Mouse (Mus musculus) stomach, postnatal 0 days (tissue): ENCODE measurements around the gene Mall. TPM values are rescaled to one million over a fixed set of nuclear protein-coding genes. Genes with fewer than 3 reads are reported as not detected.

Experiments
- ATAC-seq: fragments of 200-750 bp; cut with Nextera tagmentation; 2 replicates; pipeline ENCODE4 v1.8.0; 2017; ENCODE audit not compliant: low FRiP score, low TSS enrichment
- DNase-seq: peaks from one replicate; pipeline ENCODE4 v3.0.0-alpha.2; 2016; ENCODE audit warnings: low spot score
- H3K27ac ChIP-seq: fragments of 300-500 bp; sonication (generic); replicated peaks from 2 replicates; pipeline ENCODE4 v1.5.1; 2014; ENCODE audit warnings: mild to moderate bottlenecking, control low read depth
- H3K27me3 ChIP-seq: fragments of 300-500 bp; sonication (generic); 2 replicates; pipeline ENCODE4 v1.6.1; 2014; ENCODE audit warnings: low read length; ENCODE audit not compliant: control insufficient read depth, insufficient read depth
- H3K36me3 ChIP-seq: fragments of 300-500 bp; sonication (generic); 2 replicates; pipeline ENCODE4 v1.6.1; 2014; ENCODE audit warnings: low read length, mixed read lengths; ENCODE audit not compliant: control insufficient read depth, insufficient read depth
- H3K4me1 ChIP-seq: fragments of 300-500 bp; sonication (generic); replicated peaks from 2 replicates; pipeline ENCODE4 v1.6.1; 2014; ENCODE audit warnings: antibody characterized with exemption; ENCODE audit not compliant: control insufficient read depth, insufficient read depth
- H3K4me2 ChIP-seq: fragments of 300-500 bp; sonication (generic); replicated peaks from 2 replicates; pipeline ENCODE4 v1.6.1; 2014; ENCODE audit warnings: low read depth, mild to moderate bottlenecking, control low read depth, moderate library complexity
- H3K4me3 ChIP-seq: fragments of 300-500 bp; sonication (generic); 2 replicates; pipeline ENCODE4 v1.5.1; 2014; ENCODE audit warnings: low read depth, low read length, control low read depth
- H3K9ac ChIP-seq: fragments of 300-500 bp; sonication (generic); 2 replicates; pipeline ENCODE4 v1.6.1; 2014; ENCODE audit warnings: mild to moderate bottlenecking, low read length, control low read depth, mixed read lengths
- H3K9me3 ChIP-seq: fragments of 300-500 bp; sonication (generic); 2 replicates; pipeline ENCODE4 v1.6.1; 2016; ENCODE audit warnings: low read length; ENCODE audit not compliant: control insufficient read depth
- CTCF ChIP-seq: IDR thresholded peaks from 2 replicates; pipeline ENCODE4 v1.5.1; 2016; ENCODE audit warnings: antibody characterized with exemption, low read depth, mild to moderate bottlenecking, moderate library complexity
- EP300 ChIP-seq: optimal IDR thresholded peaks from 2 replicates; pipeline ENCODE3; 2016; ENCODE audit warnings: antibody characterized with exemption
- WGBS: fragments of 180-500 bp; shearing (Covaris S2); extraction: QIAGEN DNeasy Blood & Tissue Kit; methylation state at CpG from one replicate; pipeline ENCODE4 v1.1.7; 2014; 5-methylcytosine and 5-hydroxymethylcytosine counted together
- polyA plus RNA-seq: library from polyadenylated mRNA; unstranded; fragments of >200 nt; fragmentation: Nextera tagmentation; extraction: Ambion mirVana; gene quantifications from 2 replicates; pipeline ENCODE4 v1.2.1, GENCODE M21; 2015

Gene Mall
- polyA plus RNA-seq, 1 experiment from 2014 or later, result 49.8 TPM

GRCm38 (mm10) chr2:127760429-127761000 is 30.8 kb upstream of the Mall start:
- no peak for ATAC-seq
- H3K4me2 ChIP-seq, result no peak overlapping the region
- H3K36me3 ChIP-seq, result no peaks in the 10 kb centered on the region; the same call in 1 of the 2 replicates
- H3K4me3 ChIP-seq, result no peak overlapping the region
- DNase-seq, result no peak
- no peaks in the 10 kb centered on the region for H3K9me3 ChIP-seq
- H3K27ac ChIP-seq, result no peak overlapping the region
- TF ChIP-seq CTCF, result no peak
- no peak for TF ChIP-seq EP300
- H3K9ac ChIP-seq, result no peak overlapping the region
- H3K27me3 ChIP-seq, result no peaks in the 10 kb centered on the region
- 61% methylated on average over 10 of the region's 10 CpGs for WGBS
- H3K4me1 ChIP-seq, result no peaks in the 10 kb centered on the region

- DNase-seq, result no peak
- no peaks in the 10 kb centered on the region for H3K9me3 ChIP-seq
- no peaks in the 10 kb centered on the region for H3K27me3 ChIP-seq
- H3K36me3 ChIP-seq, result no peaks in the 10 kb centered on the region; the same call in 1 of the 2 replicates
- H3K4me1 ChIP-seq, result no peaks in the 10 kb centered on the region
- H3K27ac ChIP-seq, result no peak overlapping the region
- H3K4me3 ChIP-seq, result no peak overlapping the region
- no peak for ATAC-seq
- no peak for TF ChIP-seq EP300
- TF ChIP-seq CTCF, result no peak
- no peak overlapping the region for H3K4me2 ChIP-seq
- WGBS, result 85% methylated on average over 6 of the region's 6 CpGs
- no peak overlapping the region for H3K9ac ChIP-seq
These were observed 30.3 kb upstream of the Mall start for GRCm38 (mm10) chr2:127760014-127760413.

GRCm38 (mm10) chr2:127759157-127759880 is 29.6 kb upstream of the Mall start:
- H3K4me3 ChIP-seq, result no peak overlapping the region
- no peaks in the 10 kb centered on the region for H3K9me3 ChIP-seq
- no peak overlapping the region for H3K4me2 ChIP-seq
- no peaks in the 10 kb centered on the region for H3K27me3 ChIP-seq
- no peaks in the 10 kb centered on the region for H3K4me1 ChIP-seq
- WGBS, result 70% methylated on average over 5 of the region's 5 CpGs
- no peak overlapping the region for H3K27ac ChIP-seq
- H3K9ac ChIP-seq, result no peak overlapping the region
- no peak for DNase-seq
- ATAC-seq, result no peak
- no peaks in the 10 kb centered on the region; the same call in 1 of the 2 replicates for H3K36me3 ChIP-seq
- no peak; the same call in 1 of the 2 replicates for TF ChIP-seq CTCF
- TF ChIP-seq EP300, result no peak

- no peak overlapping the region for H3K27ac ChIP-seq
- H3K4me3 ChIP-seq, result no peak overlapping the region
- H3K4me2 ChIP-seq, result no peak overlapping the region
- 32% methylated on average over 8 of the region's 8 CpGs for WGBS
- H3K4me1 ChIP-seq, result no peaks in the 10 kb centered on the region
- H3K9ac ChIP-seq, result no peak overlapping the region
- DNase-seq (no peak), ATAC-seq (no peak)
- TF ChIP-seq CTCF (no peak), EP300 (no peak)
- H3K9me3 ChIP-seq, result no peaks in the 10 kb centered on the region
- H3K27me3 ChIP-seq, result no peaks in the 10 kb centered on the region
- no peaks in the 10 kb centered on the region; the same call in 1 of the 2 replicates for H3K36me3 ChIP-seq
These were observed 27.4 kb upstream of the Mall start for GRCm38 (mm10) chr2:127757171-127757570.

GRCm38 (mm10) chr2:127754113-127754512 is 24.4 kb upstream of the Mall start:
- ATAC-seq (no peak), DNase-seq (no peak)
- TF ChIP-seq CTCF, result no peak
- TF ChIP-seq EP300, result no peak
- no peak overlapping the region for H3K4me2 ChIP-seq
- 90% methylated on average over 4 of the region's 4 CpGs for WGBS
- H3K9me3 ChIP-seq, result no peaks in the 10 kb centered on the region
- no peaks in the 10 kb centered on the region; the same call in 1 of the 2 replicates for H3K36me3 ChIP-seq
- H3K4me3 ChIP-seq, result no peak overlapping the region
- H3K9ac ChIP-seq, result no peak overlapping the region
- no peaks in the 10 kb centered on the region for H3K4me1 ChIP-seq
- H3K27me3 ChIP-seq, result no peaks in the 10 kb centered on the region
- H3K27ac ChIP-seq, result no peak overlapping the region
